Mouse (Mus musculus) layer of hippocampus, postnatal 36 days (tissue): ENCODE measurements around the gene Pex7. TPM values are rescaled to one million over a fixed set of nuclear protein-coding genes. Genes with fewer than 3 reads are reported as not detected.

Experiments used
- total RNA-seq, 2 experiments: library from RNA; stranded (reverse); gene quantifications; 2 replicates each; pipeline ENCODE4 v1.2.3; 2021

Gene Pex7
- total RNA-seq, 2 experiments from 2014 or later: 21.7 to 22.9 TPM

Other genes starting within 250 kb of the Pex7 start
- not detected for gene Il20ra, start 195.1 kb downstream of the Pex7 start, total RNA-seq
- gene Slc35d3, start 56.2 kb downstream of the Pex7 start, total RNA-seq: under 1 TPM; 0.42 to 0.56 TPM
- gene Map3k5, start 26.8 kb upstream of the Pex7 start, total RNA-seq: 10 to 100 TPM; 29.2 to 31.0 TPM
- gene Map7, start 240.8 kb upstream of the Pex7 start, total RNA-seq: 100 to 1,000 TPM; 104 to 121 TPM